Mouse (Mus musculus): ENCODE measurements around the gene Dbh. TPM values are rescaled to one million over a fixed set of nuclear protein-coding genes. Genes with fewer than 3 reads are reported as not detected.

Gene Dbh
- 0.41 and 0.67 TPM in 2 replicates for polyA plus RNA-seq (2015; fragmentation: Nextera tagmentation; extraction: Ambion mirVana)

DNA sequence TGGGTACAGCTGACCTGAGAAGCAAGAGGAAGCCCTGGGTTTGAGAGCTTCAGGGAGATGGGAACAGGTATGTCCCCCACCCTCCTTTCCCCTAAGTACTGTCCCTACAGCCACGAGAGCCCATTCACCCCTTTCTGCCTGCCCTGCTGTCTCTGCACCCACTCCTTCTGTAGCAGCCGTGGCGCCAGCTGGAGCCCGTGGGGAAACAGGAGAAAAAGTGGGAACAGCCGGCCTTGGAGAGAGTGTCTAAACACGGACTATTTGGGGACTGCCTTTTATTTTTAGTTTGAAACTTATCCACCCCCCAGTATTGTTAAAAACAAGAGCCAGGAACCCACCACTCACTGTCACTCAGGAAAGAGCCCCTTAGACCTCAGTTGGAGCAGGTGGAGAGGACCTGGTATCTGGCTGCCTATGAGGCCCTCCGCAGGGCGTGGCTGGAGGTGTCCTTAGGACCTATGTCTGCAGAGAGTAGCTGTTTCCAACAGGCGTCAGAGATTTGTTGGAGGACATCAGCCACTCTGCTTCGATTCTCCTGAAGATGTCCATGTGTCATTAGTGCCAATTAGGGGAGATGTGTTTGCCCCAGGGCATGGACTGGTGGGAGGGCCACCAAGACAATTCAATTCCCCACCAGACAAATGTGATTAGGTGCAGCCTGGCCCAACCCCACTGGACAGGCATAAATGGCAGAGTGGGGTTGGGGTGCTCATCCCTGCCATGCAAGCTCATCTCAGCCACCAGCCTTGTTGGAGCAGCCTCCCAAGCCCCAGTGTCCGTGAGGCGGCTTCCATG, at the start of gene Dbh:
Dbh (plus strand) TSS at position 438 of the 795 bp plus-strand sequence.
- Histone ChIP-seq H3K4me1 (replicated peaks) (peaks cover 12% of the 10 kb centered on the region), H3K27ac (replicated peaks) (no peak within 1 kb of the TSS), H3K4me3 (no peak within 1 kb of the TSS), H3K27me3 (no peaks in the 10 kb centered on the region), H3K36me3 (no peaks in the 10 kb centered on the region), H3K9ac (no peak within 1 kb of the TSS), H3K9me3 (no peaks in the 10 kb centered on the region), H3K4me2 (no peak within 1 kb of the TSS)
- 78% methylated on average over 12 of the region's 12 CpGs for WGBS
- no peak for ATAC-seq (ENCODE audit: low read depth)

DNA sequence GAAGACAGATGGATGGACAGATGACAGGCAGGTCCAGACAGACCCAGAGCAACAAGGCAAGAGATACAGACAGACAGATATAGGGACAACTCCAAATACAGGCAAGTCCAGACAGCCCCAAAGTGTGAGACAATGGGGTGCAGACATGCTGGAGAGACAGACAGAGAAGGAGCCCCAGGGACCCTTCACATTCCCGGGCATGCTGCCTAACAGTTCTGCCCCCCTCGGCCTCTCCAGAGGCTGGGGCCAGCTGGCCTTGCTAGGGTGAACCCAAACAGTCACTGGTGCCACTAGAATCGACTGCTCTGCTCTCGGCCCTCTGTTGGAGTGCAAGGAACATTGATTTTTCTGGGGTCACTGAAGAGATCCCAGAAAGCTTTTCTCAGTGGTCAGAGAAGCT, 46.6 kb upstream of the Dbh start:
- no peaks in the 10 kb centered on the region for H3K27me3 ChIP-seq
- WGBS, result 65% methylated on average over 4 of the region's 4 CpGs
- no peak for ATAC-seq (ENCODE audit: low read depth)
- no peak overlapping the region for H3K4me3 ChIP-seq
- H3K4me2 ChIP-seq, result no peak overlapping the region
- H3K9ac ChIP-seq, result no peak overlapping the region
- no peaks in the 10 kb centered on the region for H3K9me3 ChIP-seq
- no peak overlapping the region for H3K27ac ChIP-seq (replicated peaks)
- no peaks in the 10 kb centered on the region for H3K36me3 ChIP-seq
- peaks cover 35% of the 10 kb centered on the region for H3K4me1 ChIP-seq (replicated peaks)

DNA sequence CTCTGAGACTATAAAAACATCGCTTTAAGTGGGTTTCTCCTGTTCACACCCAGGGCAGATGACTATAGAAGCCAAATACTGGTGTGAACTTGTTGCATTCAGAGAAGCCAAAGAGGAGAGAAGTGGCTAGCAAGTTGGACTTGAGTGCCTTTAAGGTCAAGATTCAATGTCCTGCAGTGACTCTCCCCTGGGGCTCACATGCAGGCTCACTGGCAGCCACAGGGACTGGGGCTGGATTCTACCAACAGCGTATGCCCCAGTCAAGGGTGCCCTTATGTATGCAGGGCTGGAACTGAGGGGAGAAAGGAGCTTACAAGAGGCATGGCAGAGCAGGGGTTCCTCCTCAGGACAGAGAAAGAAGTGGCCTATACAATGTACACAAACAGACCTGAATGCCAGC, 45.3 kb upstream of the Dbh start:
- Histone ChIP-seq H3K4me2 (no peak overlapping the region), H3K36me3 (no peaks in the 10 kb centered on the region), H3K9me3 (no peaks in the 10 kb centered on the region), H3K4me1 (replicated peaks) (peaks cover 36% of the 10 kb centered on the region), H3K27me3 (no peaks in the 10 kb centered on the region), H3K4me3 (no peak overlapping the region), H3K27ac (replicated peaks) (no peak overlapping the region), H3K9ac (no peak overlapping the region)
- 83% methylated on average over 2 of the region's 2 CpGs for WGBS
- no peak for ATAC-seq (ENCODE audit: low read depth)

DNA sequence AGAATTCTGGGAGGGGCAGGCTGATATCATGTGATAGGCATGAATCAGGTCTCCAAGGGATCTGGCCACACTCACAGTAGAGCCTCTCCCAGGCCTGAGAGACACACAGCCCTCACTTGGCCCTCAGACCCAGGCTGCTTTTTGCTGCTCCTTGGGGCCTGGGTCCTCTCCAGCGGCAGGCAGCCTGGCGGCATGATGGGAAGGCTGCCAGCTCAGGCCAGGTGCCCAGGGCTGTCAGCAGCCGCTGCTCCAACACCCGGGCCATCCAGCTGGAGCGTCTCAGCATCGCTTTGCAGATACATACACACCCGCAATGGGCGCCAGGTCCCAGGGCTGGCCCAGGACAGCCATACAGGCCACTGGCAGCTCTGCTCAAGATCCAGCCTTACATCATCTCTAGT, 44.8 kb upstream of the Dbh start:
- ATAC-seq (ENCODE audit: low read depth), result no peak
- no peak overlapping the region for H3K9ac ChIP-seq
- no peak overlapping the region for H3K27ac ChIP-seq (replicated peaks)

DNA sequence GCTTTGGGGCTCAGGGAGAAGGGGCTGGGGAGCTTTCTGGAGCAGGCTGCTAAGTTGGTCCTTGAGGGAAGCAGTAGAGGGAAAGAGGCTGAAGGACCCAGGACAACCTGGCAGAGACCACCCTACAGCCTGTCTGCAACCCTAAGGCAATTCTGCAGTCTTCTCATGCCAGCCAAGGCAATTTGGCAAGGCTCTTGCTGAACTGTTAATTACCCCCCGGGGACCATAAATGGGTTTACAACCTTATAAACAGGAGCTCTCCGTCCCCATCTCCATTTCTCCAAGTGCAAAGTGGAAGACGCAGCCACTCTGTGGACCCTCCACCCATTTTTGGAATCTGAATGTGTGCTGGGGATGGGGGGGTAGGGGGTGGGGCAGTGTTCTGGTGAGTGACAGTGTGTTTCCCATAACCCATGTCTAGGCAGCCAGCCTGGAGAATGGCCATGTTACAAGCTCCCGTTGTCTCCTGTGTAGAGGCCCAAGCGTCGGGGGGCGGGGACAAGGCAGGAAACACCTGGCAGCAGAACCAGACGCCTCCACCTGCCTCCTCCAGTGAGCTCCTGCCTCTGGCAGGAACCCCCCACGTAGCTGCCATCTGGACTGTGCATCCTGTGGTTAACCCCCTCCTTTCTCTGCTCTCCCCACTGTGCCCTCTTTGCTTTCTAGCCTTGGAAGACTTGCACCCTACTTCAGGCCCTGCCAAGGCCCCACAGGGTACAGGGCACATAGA, 43.2 kb upstream of the Dbh start:
- 8% methylated on average over 9 of the region's 9 CpGs for WGBS
- Histone ChIP-seq H3K4me2 (no peak overlapping the region), H3K4me3 (no peak overlapping the region), H3K27me3 (no peaks in the 10 kb centered on the region), H3K27ac (replicated peaks) (peak overlapping the region; percentile 74), H3K9me3 (no peaks in the 10 kb centered on the region), H3K9ac (0 out of 2 replicates have a peak overlapping the region, but pooled peaks have one; percentile 26), H3K4me1 (replicated peaks) (peaks cover 36% of the 10 kb centered on the region), H3K36me3 (no peaks in the 10 kb centered on the region)
- ATAC-seq (ENCODE audit: low read depth), result peak; percentile 72

More for the DNA sequence above, 44.8 kb upstream of the Dbh start:
- H3K4me1 ChIP-seq (replicated peaks), result peaks cover 36% of the 10 kb centered on the region
- H3K4me2 ChIP-seq, result no peak overlapping the region
- no peaks in the 10 kb centered on the region for H3K27me3 ChIP-seq
- WGBS, result 64% methylated on average over 8 of the region's 8 CpGs
- H3K36me3 ChIP-seq, result no peaks in the 10 kb centered on the region
- no peak overlapping the region for H3K4me3 ChIP-seq
- no peaks in the 10 kb centered on the region for H3K9me3 ChIP-seq

DNA sequence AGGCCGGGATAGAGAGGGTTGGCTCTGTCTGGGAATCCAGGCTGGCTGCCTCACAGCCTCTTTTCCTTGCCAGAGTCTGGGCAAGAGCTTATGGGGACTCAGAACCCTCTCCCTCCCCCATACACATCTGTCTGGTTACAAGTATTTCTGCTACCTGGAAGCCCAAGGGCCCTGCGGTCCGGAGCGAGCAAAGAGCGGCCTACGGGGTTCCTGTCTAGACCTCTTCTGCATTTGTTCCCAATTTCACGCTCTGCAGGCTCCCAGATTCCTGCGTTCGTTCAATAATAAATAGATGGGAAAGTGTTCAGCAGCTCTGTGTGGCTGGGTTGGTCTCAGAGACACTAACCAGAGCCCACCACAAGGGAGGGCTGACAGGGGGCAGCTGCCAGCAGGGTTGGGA, 42.5 kb upstream of the Dbh start:
- no peak overlapping the region for H3K4me2 ChIP-seq

DNA sequence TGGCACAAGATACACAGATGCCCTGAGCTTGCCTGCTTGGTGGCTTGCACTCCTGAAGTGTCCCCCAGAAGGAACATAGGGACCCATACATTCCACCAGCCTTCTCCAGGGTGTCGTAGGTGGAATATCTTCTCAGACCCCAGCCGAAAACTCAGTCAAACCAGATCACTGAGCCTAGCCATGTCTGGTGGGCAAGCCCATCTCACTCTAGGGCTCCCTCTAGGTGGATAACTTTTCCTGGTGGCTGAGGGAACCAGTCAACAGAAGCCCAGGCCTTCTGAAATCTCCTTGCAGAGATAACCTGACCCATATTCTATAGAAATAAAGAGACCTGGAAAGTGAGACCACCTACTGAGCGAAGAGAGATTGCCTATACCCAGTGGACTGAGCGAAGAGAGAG, 41.9 kb upstream of the Dbh start:
- Histone ChIP-seq H3K36me3 (no peaks in the 10 kb centered on the region), H3K4me1 (replicated peaks) (peaks cover 36% of the 10 kb centered on the region), H3K27ac (replicated peaks) (peak overlapping the region; percentile 74), H3K9ac (no peak overlapping the region), H3K4me2 (no peak overlapping the region), H3K9me3 (no peaks in the 10 kb centered on the region), H3K27me3 (no peaks in the 10 kb centered on the region), H3K4me3 (no peak overlapping the region)
- ATAC-seq (ENCODE audit: low read depth), result no peak
- 81% methylated on average over 4 of the region's 4 CpGs for WGBS

More for the DNA sequence above, 42.5 kb upstream of the Dbh start:
- no peaks in the 10 kb centered on the region for H3K9me3 ChIP-seq
- no peaks in the 10 kb centered on the region for H3K27me3 ChIP-seq
- no peak overlapping the region for H3K4me3 ChIP-seq
- peak; percentile 17; the same call in 1 of the 2 replicates for ATAC-seq (ENCODE audit: low read depth)
- H3K9ac ChIP-seq, result no peak overlapping the region
- H3K27ac ChIP-seq (replicated peaks), result peak overlapping the region; percentile 74
- WGBS, result 19% methylated on average over 9 of the region's 9 CpGs
- no peaks in the 10 kb centered on the region for H3K36me3 ChIP-seq
- peaks cover 36% of the 10 kb centered on the region for H3K4me1 ChIP-seq (replicated peaks)

DNA sequence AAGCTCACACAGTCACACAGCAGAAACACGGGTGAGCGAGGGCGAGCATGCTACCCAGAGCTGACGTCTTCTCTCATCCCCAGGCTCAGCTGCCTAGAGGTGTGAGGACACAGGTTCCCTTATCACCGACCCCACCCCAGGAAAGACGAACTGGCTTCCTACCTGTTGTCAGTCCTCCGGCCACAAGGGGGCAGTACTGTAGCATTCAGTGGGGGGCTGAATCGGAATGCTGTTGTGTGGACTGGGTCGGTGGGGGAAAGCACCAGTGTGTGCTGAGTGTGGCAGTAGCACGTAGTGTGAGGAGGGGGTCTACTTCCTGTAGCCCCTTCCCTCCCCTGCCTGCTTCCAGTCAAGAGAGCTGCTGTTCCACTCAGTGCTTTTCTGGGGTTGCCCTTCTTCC, 39.1 kb upstream of the Dbh start:
- Histone ChIP-seq H3K4me2 (no peak overlapping the region), H3K27me3 (no peaks in the 10 kb centered on the region), H3K9me3 (no peaks in the 10 kb centered on the region), H3K27ac (replicated peaks) (no peak overlapping the region), H3K9ac (no peak overlapping the region), H3K4me1 (replicated peaks) (peaks cover 26% of the 10 kb centered on the region), H3K4me3 (no peak overlapping the region), H3K36me3 (no peaks in the 10 kb centered on the region)
- ATAC-seq (ENCODE audit: low read depth), result no peak
- WGBS, result 47% methylated on average over 10 of the region's 10 CpGs

DNA sequence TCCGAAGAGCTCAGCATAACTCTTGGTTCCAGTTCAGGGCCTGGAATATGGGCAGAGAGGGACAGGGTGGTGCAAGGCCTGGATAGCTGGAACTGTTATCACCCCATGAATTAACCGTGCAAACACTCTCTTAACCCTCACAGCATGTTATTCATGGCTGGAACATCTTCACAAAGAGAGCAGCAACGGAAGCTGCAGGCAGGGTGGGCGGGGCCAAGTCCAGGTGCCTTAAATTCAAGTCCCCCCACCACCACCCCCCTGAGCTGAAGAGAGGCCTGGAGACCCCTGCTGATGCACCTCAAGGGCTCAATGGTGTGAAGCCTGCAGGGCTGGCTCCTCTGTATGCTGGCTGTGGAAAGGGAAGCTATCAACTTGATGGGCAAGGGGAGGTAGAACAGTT, 38.5 kb upstream of the Dbh start:
- Histone ChIP-seq H3K27ac (replicated peaks) (no peak overlapping the region), H3K27me3 (no peaks in the 10 kb centered on the region), H3K4me3 (no peak overlapping the region), H3K9ac (no peak overlapping the region), H3K36me3 (no peaks in the 10 kb centered on the region), H3K4me2 (no peak overlapping the region), H3K4me1 (replicated peaks) (peaks cover 21% of the 10 kb centered on the region), H3K9me3 (no peaks in the 10 kb centered on the region)
- no peak for ATAC-seq (ENCODE audit: low read depth)
- WGBS, result 47% methylated on average over 4 of the region's 4 CpGs

DNA sequence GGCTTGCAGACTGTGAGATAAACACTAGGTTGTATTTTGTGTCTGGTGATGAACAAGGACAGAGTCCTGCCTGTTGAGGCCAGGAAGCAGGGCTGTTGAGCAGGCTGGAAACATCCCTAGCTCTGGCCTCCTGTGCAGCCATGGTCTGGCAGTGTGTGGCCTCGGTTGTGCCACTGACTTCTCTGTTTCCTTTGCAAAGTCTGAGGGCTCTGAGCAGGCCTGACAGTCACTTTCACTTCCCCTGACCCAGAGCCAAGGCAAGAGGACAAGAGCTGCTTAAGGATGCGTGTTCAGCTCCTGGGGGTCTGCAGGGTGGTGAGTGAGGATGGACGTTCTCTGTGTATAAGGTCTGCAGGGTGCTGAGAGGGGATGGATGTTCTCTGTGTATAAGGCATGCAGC, 36.0 kb upstream of the Dbh start:
- no peaks in the 10 kb centered on the region for H3K27me3 ChIP-seq
- H3K9ac ChIP-seq, result no peak overlapping the region
- no peak for ATAC-seq (ENCODE audit: low read depth)
- no peaks in the 10 kb centered on the region for H3K4me1 ChIP-seq (replicated peaks)
- no peak overlapping the region for H3K4me3 ChIP-seq
- no peaks in the 10 kb centered on the region for H3K36me3 ChIP-seq
- WGBS, result 64% methylated on average over 3 of the region's 3 CpGs
- H3K9me3 ChIP-seq, result no peaks in the 10 kb centered on the region
- H3K4me2 ChIP-seq, result no peak overlapping the region
- no peak overlapping the region for H3K27ac ChIP-seq (replicated peaks)

DNA sequence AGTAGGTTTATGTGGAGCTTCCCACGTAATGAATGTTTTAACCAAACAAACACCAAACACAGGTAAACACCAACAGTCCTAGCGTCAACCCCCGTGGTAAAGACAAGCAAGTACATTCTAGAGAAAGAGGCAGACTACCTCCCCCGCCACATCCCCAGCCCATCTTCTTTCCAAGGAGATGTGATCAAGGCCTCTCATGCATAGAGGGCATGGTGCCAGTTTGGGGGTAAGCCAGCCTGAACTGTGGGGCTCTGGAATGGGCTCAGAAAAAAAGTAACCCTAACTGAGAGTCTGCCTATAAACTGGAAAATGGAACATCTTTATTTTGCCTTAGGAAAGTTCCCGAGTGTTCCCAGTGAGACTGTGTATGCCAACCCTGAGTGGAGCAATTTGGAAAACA, 29.1 kb upstream of the Dbh start:
- WGBS, result 85% methylated on average over 5 of the region's 5 CpGs
- Histone ChIP-seq H3K4me1 (replicated peaks) (peaks cover 7% of the 10 kb centered on the region; the same call in 1 of the 2 replicates), H3K9ac (no peak overlapping the region), H3K9me3 (no peaks in the 10 kb centered on the region), H3K4me2 (no peak overlapping the region), H3K36me3 (no peaks in the 10 kb centered on the region), H3K4me3 (no peak overlapping the region), H3K27me3 (peaks cover 13% of the 10 kb centered on the region), H3K27ac (replicated peaks) (no peak overlapping the region)
- ATAC-seq (ENCODE audit: low read depth), result no peak

DNA sequence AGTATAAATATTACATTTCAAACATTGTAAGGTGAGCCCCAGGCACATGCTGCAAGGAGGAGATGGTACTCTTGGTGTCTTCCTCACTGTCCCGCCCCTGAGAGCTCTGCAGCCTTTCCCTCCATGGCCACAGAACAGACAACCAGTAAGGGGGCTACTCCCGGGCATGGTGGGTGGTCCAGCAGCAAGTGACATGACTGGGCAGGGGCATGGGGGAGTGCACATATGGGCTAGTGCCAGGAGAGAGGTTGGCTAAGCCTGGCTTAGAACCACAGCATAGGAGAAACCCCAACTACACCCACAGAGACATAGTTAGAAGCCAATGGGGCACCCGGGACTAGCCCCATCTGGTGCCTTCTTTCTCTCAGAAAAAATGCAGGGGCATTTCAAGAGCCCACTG, 28.7 kb upstream of the Dbh start:
- Histone ChIP-seq H3K4me1 (replicated peaks) (peaks cover 7% of the 10 kb centered on the region; the same call in 1 of the 2 replicates), H3K4me3 (no peak overlapping the region), H3K36me3 (no peaks in the 10 kb centered on the region), H3K9ac (no peak overlapping the region), H3K9me3 (no peaks in the 10 kb centered on the region), H3K27ac (replicated peaks) (no peak overlapping the region), H3K27me3 (peaks cover 17% of the 10 kb centered on the region), H3K4me2 (no peak overlapping the region)
- no peak for ATAC-seq (ENCODE audit: low read depth)
- 71% methylated on average over 3 of the region's 3 CpGs for WGBS
